Mouse (Mus musculus): ENCODE measurements around the gene Atp1b1. TPM values are rescaled to one million over a fixed set of nuclear protein-coding genes. Genes with fewer than 3 reads are reported as not detected.

Gene Atp1b1
- total RNA-seq, 2 experiments from 2014 or later, result 115 to 262 TPM

GRCm38 (mm10) chr1:164451346-164451745, 6.8 kb downstream of the Atp1b1 start:
- no peak for TF ChIP-seq CTCF (IDR thresholded peaks at IDR 0.05)

GRCm38 (mm10) chr1:164450644-164451043, 7.5 kb downstream of the Atp1b1 start:
- no peak for DNase-seq
- intact Hi-C loops (cut with DNase I), result no loop called here
- no peak for TF ChIP-seq CTCF (IDR thresholded peaks at IDR 0.05)
- Histone ChIP-seq H3K27ac (peak overlapping the region; percentile 69), H3K4me3 (no peak overlapping the region)

More at GRCm38 (mm10) chr1:164451346-164451745, 6.8 kb downstream of the Atp1b1 start:
- DNase-seq, result no peak
- Histone ChIP-seq H3K27ac (peak overlapping the region; percentile 69), H3K4me3 (no peak overlapping the region)
- intact Hi-C loops (cut with DNase I), result no loop called here

- intact Hi-C loops (cut with DNase I), result no loop called here
- no peak for DNase-seq
- no peak for TF ChIP-seq CTCF (IDR thresholded peaks at IDR 0.05)
- peak overlapping the region; percentile 63 for H3K27ac ChIP-seq
- H3K4me3 ChIP-seq, result no peak overlapping the region
Measured at GRCm38 (mm10) chr1:164450231-164450630, 7.9 kb downstream of the Atp1b1 start.

DNA sequence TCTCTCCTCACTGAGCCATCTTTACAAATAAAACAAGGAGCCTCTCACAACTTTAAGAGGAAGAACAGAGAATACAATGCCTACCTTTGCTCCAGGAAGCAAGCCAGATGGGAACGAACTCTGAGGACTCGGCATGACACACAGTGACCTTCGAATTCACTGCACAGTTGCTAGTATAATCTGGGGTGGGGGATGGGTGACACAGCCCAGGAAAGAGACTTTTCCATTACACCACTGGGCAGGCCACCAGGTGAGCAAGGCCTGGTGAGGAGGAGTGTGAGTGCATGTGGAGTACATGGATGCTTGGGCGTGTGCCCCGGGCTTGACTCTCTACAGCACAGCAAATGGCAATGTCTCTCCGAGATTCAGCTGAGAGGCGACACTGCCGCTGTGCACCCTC, 8.5 kb downstream of the Atp1b1 start:
- no peak for TF ChIP-seq CTCF (IDR thresholded peaks at IDR 0.05)
- no peak for DNase-seq
- intact Hi-C loops (cut with DNase I), result no loop called here
- peak overlapping the region; percentile 63 for H3K27ac ChIP-seq
- H3K4me3 ChIP-seq, result no peak overlapping the region

GRCm38 (mm10) chr1:164447521-164447920, 10.6 kb downstream of the Atp1b1 start:
- TF ChIP-seq CTCF (IDR thresholded peaks at IDR 0.05), result no peak
- intact Hi-C loops (cut with DNase I), result no loop called here
- no peak overlapping the region for H3K4me3 ChIP-seq
- no peak for DNase-seq
- H3K27ac ChIP-seq, result peak overlapping the region; percentile 56

DNA sequence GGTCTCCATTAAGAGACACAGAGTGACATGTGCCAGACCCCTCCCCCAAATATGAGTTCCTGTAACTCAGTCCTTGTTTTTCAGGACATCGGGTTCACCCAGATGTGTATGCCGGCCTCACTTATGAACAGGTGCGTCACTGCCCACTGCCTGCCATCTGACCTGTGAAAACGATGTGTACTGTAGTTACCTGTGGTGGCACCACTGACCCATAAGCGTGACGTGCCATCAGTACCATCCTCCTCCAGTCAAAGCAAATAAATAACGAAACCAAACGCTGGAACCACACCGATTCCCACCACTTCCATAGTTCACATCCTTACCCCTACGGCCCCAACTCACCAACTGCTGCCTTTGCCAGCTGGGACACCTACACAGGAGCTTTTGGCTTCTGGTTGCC, 11.6 kb downstream of the Atp1b1 start:
- no peak for DNase-seq
- H3K27ac ChIP-seq, result peak overlapping the region; percentile 65; the same call in 1 of the 2 replicates
- H3K4me3 ChIP-seq, result no peak overlapping the region
- TF ChIP-seq CTCF (IDR thresholded peaks at IDR 0.05), result no peak
- intact Hi-C loops (cut with DNase I), result no loop called here

- no peak for TF ChIP-seq CTCF (IDR thresholded peaks at IDR 0.05)
- Histone ChIP-seq H3K4me3 (no peak overlapping the region), H3K27ac (peak overlapping the region; percentile 65)
- no peak for DNase-seq
- intact Hi-C loops (cut with DNase I), result no loop called here
Measured at GRCm38 (mm10) chr1:164445620-164446162, 12.5 kb downstream of the Atp1b1 start.

DNA sequence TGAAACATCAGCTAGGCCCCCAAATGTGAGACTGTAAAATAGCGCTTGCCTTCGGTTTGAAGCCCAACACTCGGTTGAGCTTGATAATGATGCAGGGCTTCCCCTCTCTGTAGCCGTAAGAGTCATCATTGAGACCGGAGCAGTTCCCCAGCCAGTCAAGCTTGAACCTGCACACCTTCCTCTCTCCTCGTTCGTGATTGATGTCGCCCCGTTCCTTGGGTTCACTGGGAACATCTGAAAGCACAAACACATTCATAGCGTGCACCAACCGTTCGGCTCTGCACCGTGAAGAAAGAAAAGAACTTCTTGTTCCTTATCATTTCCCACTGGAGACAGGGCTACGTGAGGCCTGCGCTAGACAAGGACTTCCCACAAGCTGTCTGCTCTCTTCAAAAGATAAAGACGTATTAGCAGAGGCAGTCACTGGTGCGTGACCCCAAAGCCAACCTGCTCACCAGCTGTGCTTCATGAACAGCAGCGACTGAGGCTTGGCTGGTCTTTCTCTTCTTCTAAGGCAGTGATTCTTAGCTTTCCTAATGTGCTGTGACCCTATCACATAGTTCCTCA, 16.7 kb downstream of the Atp1b1 start:
- TF ChIP-seq CTCF (IDR thresholded peaks at IDR 0.05), result no peak
- intact Hi-C loops (cut with DNase I), result no loop called here
- no peak overlapping the region for H3K4me3 ChIP-seq
- DNase-seq, result no peak
- no peak overlapping the region for H3K27ac ChIP-seq

DNA sequence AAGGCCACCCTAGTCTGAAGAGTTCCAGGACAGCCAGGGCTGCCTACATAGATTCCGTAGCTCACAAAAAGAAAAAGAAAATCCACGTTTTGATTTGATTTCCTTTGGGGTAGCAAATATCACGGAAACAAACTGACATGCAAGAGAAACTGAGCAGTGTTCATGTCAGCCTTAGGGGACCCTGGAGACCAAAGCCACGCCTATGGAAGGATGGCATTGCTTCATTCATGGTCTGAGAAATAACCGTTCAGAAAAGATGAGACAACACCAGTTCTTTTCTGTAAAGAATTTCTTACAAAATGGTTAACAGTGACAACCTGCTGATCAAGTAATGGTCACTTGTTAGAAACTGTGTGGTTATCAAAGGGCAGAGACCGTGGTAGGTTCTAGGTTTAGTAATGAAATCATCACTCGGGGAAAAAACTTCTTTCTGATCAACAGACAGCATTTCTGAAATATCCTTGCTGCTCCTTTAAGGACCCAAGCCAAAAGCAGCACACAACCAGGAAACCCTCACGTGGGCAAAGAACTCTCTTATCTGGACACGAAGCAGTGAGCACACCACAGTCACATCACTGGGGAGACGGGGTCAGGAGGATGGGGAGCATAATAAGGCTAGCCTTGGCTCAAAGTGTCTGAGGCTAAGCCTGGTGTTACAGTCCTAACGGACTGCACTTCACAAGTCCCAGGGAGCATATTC, 17.3 kb downstream of the Atp1b1 start:
- DNase-seq, result no peak
- intact Hi-C loops (cut with DNase I), result no loop called here

GRCm38 (mm10) chr1:164440230-164440629, 17.9 kb downstream of the Atp1b1 start:
- no peak overlapping the region for H3K27ac ChIP-seq
- TF ChIP-seq CTCF (IDR thresholded peaks at IDR 0.05), result no peak
- DNase-seq, result no peak
- H3K4me3 ChIP-seq, result no peak overlapping the region
- intact Hi-C loops (cut with DNase I), result no loop called here

More for the DNA sequence above, 17.3 kb downstream of the Atp1b1 start:
- Histone ChIP-seq H3K4me3 (no peak overlapping the region), H3K27ac (no peak overlapping the region)
- TF ChIP-seq CTCF (IDR thresholded peaks at IDR 0.05), result no peak

GRCm38 (mm10) chr1:164436749-164437148, 21.4 kb downstream of the Atp1b1 start:
- DNase-seq, result no peak
- H3K27ac ChIP-seq, result no peak overlapping the region
- no peak for TF ChIP-seq CTCF (IDR thresholded peaks at IDR 0.05)
- intact Hi-C loops (cut with DNase I), result no loop called here
- H3K4me3 ChIP-seq, result no peak overlapping the region

- intact Hi-C loops (cut with DNase I), result no loop called here
- Histone ChIP-seq H3K27ac (no peak overlapping the region), H3K4me3 (no peak overlapping the region)
- no peak for DNase-seq
- no peak for TF ChIP-seq CTCF (IDR thresholded peaks at IDR 0.05)
Measured at GRCm38 (mm10) chr1:164434049-164434448, 24.1 kb downstream of the Atp1b1 start.

DNA sequence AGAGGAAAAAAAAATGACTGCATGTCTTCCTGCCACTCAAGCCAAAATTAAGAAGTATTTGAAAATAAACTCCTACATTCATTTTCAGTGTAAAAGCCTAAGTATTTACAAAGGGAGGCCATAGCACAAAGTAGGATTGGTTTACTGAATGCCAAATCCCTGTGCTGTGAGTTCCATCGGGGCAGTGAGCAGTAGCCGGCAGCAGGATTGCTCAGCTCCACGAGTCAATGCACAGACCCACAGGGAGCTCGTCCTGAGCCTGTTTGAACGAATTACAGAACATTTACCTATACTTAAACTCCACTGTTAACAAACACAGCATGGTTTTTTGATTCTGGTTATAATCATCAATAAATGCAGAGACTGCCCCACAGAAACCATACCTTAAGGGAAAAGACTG, 25.5 kb downstream of the Atp1b1 start:
- Histone ChIP-seq H3K4me3 (no peak overlapping the region), H3K27ac (no peak overlapping the region)
- no peak for TF ChIP-seq CTCF (IDR thresholded peaks at IDR 0.05)
- intact Hi-C loops (cut with DNase I), result no loop called here
- no peak for DNase-seq

All from gastrocnemius, adult 2 months (tissue).